Mouse (Mus musculus): ENCODE measurements at regions not wholly inside any gene's neighbourhood (a gene's known extent, or its start where the extent isn't known, plus 50 kb on each side); places are given as distances from the start of the nearest gene placed in this dataset.

GRCm38 (mm10) chr7:83197490-83197889 lies 330.4 kb downstream of the Mex3b start:
- DNase-seq = no peak

DNA sequence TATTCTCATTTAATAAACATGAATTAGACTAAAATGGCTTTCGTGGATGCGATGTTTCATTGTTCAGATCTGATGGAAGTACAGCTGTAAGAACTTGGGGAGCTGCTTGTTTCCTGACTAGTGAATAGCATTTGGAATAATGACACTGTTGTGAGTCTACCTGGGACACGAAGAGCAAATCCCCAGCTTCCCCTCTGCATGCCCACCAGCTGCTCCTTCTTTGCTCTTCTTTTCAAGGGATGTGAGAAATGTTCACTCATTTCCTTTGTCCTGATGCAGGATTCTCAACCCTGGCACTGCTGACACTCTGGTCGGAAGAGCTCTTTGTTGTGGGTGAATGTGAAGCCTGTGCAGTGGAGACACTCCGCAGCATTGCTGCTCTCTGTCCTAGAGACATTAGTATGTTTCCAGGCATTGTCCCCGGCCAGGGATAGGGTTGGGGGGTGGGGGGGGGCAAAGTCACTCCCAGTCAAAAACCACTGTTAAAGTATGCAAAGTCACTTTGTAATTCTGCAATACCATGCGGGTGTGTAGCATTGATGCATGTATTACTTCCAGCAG lies 334.1 kb downstream of the Mex3b start:
- no peak for DNase-seq

GRCm38 (mm10) chr7:83201768-83202493 lies 334.8 kb downstream of the Mex3b start:
- peak; percentile 71 for DNase-seq

GRCm38 (mm10) chr7:83203311-83204012 lies 336.3 kb downstream of the Mex3b start:
- DNase-seq = no peak

GRCm38 (mm10) chr7:83204013-83204365 lies 336.9 kb downstream of the Mex3b start:
- DNase-seq = no peak

DNA sequence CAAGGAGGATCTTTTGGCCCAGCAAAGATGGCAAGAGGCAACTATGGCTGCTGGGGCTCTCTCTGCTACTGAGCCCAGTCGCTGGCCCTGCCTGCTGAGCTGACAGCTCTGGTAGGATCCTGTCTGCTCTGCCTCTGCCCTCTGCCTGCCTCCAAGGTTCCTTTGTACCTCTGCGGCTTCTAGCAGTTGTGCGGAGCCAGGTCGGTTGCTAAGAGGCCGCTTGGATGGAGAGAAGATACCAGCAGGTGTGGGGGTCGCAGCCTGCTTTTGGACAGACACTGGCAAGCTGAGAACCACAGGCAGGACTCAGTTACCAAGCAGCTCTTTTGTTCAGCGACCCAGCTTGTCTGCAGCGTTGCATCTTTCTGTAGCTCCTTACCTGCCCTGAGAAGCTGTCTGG lies 337.6 kb downstream of the Mex3b start:
- no peak for DNase-seq

GRCm38 (mm10) chr7:83206999-83207398 lies 339.9 kb downstream of the Mex3b start:
- no peak for DNase-seq

GRCm38 (mm10) chr7:83211611-83212010 lies 344.5 kb downstream of the Mex3b start:
- no peak for DNase-seq

DNA sequence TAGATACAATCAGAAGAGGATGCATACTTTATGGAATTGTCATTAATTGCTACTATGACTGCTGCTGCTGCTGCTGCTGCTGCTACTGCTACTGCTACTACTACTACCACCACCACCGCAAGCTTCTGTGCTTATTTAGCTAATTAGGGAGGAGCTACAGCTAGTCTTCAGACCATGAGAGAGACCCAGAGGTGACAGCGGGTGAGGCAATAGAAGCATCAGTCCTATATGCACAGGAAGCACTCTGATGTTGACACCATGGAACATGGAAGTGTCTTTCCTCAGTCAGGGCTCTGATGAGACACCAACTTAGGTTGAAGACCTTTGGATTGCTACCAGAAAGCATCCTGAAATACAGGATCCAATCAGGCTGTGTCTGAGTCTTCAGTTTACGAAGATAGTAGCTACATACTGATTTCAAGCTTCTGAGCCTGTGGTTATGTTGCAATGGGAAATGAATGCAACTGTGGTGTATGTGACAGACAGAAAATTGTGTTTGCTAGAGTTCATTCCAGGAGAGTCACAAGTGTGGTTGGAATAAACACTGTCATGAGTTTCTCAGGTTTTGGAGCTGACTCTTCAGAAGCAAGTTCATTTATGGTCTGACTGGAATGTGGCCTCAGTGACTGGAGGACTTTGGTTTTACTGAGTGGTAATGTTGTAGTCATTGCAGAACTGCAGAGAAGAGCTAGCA lies 355.0 kb downstream of the Mex3b start:
- DNase-seq = no peak

DNA sequence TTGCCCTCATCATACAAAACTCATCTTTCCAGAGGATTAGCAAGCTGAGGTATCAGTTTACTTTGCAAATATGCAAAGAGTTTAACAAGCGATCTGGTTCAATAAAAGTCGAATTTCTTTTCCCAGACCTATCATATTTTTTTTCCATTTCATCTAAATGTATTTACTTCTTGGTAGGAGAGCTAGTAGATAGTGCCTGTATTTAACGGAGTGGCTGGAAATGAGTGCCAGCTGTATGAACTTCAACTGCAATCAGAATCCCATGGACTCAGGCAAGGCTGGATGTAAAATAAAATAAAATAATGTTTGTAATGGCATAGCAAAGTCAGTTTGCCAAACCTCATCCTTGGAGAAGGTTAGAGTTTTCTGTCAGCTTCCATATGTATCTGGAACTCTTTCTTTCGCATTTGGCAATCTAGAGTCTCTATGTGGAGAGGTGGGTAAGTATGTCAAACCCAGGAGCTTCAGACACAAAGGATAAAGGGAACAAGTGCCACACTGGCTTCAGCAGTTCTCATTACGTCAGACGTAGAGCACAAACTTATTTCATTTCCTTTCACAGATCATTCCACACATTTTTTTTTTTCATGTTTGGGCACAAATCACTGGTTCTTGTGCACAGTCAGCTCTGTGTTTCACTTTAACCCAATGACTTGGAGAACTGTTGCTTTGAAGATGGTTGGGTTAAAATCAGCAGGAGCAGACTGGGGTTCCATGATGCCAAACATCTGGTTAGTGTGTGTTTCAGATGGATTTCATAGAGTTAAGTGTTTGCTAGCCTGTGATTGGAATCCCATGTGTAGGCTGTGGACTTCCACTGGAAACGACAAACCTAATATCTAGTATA lies 357.2 kb upstream of the Tmc3 start:
- no peak for DNase-seq

- DNase-seq = peak; percentile 61
Observed at GRCm38 (mm10) chr7:83230496-83231325, 354.0 kb upstream of the Tmc3 start.

GRCm38 (mm10) chr7:83235659-83236058 lies 349.1 kb upstream of the Tmc3 start:
- DNase-seq = no peak

- DNase-seq = no peak
Observed at GRCm38 (mm10) chr7:83237336-83237735, 347.4 kb upstream of the Tmc3 start.

- no peak for DNase-seq
Observed at GRCm38 (mm10) chr7:83238091-83238490, 346.6 kb upstream of the Tmc3 start.

GRCm38 (mm10) chr7:83242233-83242632 lies 342.5 kb upstream of the Tmc3 start:
- DNase-seq = peak; percentile 45

DNA sequence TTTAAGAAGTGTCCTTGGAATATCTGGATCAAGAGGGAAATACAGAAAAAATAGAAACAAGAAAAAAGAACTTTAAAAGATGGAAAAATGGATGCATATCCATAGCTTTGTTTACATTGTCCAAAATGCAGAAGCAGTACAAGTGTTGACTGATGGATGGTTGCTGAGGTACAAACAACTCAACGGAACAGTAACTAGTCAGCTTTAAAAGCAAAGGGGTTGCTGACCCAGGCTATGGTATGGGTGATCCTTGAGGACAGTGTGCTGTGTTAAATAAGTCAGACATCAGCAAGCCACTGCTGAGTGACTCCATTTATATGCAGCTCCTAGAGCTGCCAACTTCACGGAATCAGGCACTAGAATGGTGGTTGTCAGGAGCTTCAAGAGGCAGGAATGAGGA lies 338.9 kb upstream of the Tmc3 start:
- DNase-seq = no peak

DNA sequence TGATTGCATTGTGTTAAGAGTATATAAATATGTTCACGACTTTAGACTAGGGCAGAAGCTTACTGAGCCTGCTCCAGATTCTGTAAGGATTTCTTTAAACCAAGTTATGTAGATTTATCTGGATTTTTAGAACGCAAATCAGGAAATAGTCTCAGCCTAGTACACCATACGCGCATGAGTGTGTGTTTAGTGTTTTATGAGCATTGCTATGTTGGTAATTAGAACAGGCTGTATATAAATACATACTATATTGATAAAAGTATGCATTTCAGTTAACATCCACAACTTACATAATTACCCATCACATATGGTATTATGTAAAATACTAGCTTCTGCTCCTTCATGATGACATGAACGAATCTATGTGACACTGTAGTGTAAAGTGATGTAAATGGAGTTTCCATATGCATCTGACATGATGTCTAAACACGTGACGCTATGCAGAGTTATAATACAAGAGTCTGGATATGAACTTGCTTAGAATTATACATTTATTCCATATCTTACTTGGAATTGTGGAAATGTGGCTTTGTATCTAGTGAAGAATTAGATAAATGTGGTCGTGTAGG lies 332.6 kb upstream of the Tmc3 start:
- no peak for DNase-seq

- DNase-seq = no peak
Observed at GRCm38 (mm10) chr7:83253001-83253400, 331.7 kb upstream of the Tmc3 start.

GRCm38 (mm10) chr7:83253432-83253831 lies 331.3 kb upstream of the Tmc3 start:
- no peak for DNase-seq

DNA sequence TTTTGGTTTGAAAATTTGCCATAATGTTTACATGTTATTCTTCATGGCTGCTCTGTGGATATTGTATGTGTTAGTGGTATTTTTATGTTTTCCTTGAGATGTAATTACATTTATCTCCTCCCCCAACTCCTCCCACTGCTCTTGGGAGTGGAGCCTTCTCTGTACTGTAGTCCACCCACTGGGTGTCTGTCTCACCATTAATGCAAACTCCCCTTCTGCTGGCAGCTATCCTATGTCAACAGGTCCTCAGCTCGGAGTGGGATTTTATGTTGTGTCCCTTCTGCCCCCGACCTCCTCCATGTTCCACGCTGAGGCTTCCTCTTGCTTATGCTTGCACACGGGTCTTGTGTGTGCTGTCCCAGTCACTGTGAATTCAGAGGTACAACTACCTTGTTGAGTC lies 330.3 kb upstream of the Tmc3 start:
- DNase-seq = no peak

DNA sequence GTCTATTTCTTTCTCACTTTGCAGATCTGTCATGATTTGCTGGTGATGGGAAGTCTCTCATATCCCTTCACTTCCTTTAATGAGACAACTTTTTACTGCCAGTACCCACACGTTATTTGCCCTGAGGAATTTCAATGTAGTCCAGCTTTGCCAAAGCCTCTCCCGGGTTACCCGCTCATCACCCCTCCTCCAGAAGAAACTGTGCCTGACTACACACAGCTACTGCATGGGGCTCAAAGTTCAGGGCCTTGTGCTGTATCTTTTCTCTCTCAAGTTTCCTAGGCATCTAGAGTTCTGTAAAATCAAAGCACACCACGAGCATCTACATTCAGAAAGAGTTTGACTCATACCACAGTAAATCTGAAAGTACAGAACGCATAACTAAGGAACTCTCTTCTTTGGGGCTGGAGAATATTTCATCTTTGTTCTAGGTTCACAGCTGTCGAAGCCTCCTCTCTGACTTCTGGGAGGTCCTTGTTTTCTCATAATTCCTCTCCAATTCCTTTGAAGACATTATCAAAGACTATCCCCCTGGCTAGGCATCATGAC lies 328.4 kb upstream of the Tmc3 start:
- no peak for DNase-seq

Data from lung, postnatal 10 days (tissue).